Comparison of ENCODE assay signal across 34 mouse cellular contexts in genomic region chr2:118754143-118754542, GRCm38 (mm10). TPM values are rescaled to one million over a fixed set of nuclear protein-coding genes. Genes with fewer than 3 reads are reported as not detected.
"Had no signal": no experiment of that assay in that cellular context is flagged by ENCODE, and none has a peak within 500 bp of the region (broad histone marks: within the 10 kb centered on the region; RNA-seq: fewer than 3 reads in every experiment).

No protein-coding gene starts in this region.

- H3K27ac ChIP-seq: hindbrain, embryonic 13.5 days; hindbrain, embryonic 15.5 days; hindbrain, postnatal 0 days; kidney, embryonic 15.5 days; kidney, postnatal 0 days; layer of hippocampus, adult 2 months; left cerebral cortex, adult 2 months; limb, embryonic 10.5 days; limb, embryonic 12.5 days; liver, embryonic 15.5 days had no signal

- ATAC-seq: hindbrain, postnatal 0 days; intestine, embryonic 16.5 days had no signal

- H3K4me2 ChIP-seq: heart, embryonic 11.5 days; heart, embryonic 13.5 days; heart, embryonic 15.5 days; hindbrain, embryonic 13.5 days; hindbrain, embryonic 15.5 days; kidney, embryonic 15.5 days; limb, embryonic 12.5 days; liver, embryonic 11.5 days; liver, embryonic 13.5 days; liver, embryonic 15.5 days had no signal

- DNase-seq: gastrocnemius, postnatal 14 days; gastrocnemius, postnatal 36 days; heart, adult 18-20 months; kidney, adult 11 months; kidney, adult 2 months; kidney, adult 9 months; liver; liver, embryonic 13.5 days had no signal

- H3K9ac ChIP-seq: heart, embryonic 13.5 days; heart, embryonic 15.5 days; hindbrain, embryonic 13.5 days; hindbrain, embryonic 15.5 days; kidney, embryonic 15.5 days; limb, embryonic 12.5 days; liver, embryonic 15.5 days had no signal

- H3K36me3 ChIP-seq: hindbrain, embryonic 15.5 days; limb, embryonic 12.5 days had no signal

- H3K4me3 ChIP-seq: heart, embryonic 13.5 days; heart, embryonic 15.5 days; hindbrain, embryonic 13.5 days; hindbrain, embryonic 15.5 days; kidney, embryonic 15.5 days; layer of hippocampus, adult 2 months; left cerebral cortex, adult 2 months; limb, embryonic 10.5 days; limb, embryonic 12.5 days; liver, embryonic 13.5 days; liver, embryonic 15.5 days had no signal

- H3K9me3 ChIP-seq: heart, embryonic 13.5 days; heart, embryonic 15.5 days; hindbrain, embryonic 13.5 days; hindbrain, embryonic 15.5 days; kidney, embryonic 15.5 days; limb, embryonic 10.5 days; limb, embryonic 12.5 days; liver, embryonic 13.5 days; liver, embryonic 15.5 days had no signal

RNA-seq across cellular contexts. Expression of gene Phgr1, which starts 18.4 kb away (rescaled TPM):
- total RNA-seq: gastrocnemius, adult 18-20 months; gastrocnemius, adult 8-10 months; gastrocnemius, postnatal 14 days; gastrocnemius, postnatal 36 days; heart, adult 18-20 months; heart, postnatal 25 days; hematopoietic stem cell, adult 5-6 weeks; hindbrain, postnatal 0 days; layer of hippocampus, adult 2 months; layer of hippocampus, postnatal 10 days; layer of hippocampus, postnatal 25 days; left cerebral cortex, adult 2 months; left cerebral cortex, postnatal 14 days; left cerebral cortex, postnatal 36 days had no signal
- polyA plus RNA-seq: heart, embryonic 11.5 days; heart, embryonic 13.5 days; heart, embryonic 15.5 days; heart, postnatal 0 days; hindbrain, embryonic 11.5 days; hindbrain, embryonic 13.5 days; hindbrain, embryonic 15.5 days; hindbrain, postnatal 0 days; kidney, adult 2 months; kidney, embryonic 15.5 days; kidney, postnatal 0 days; limb, embryonic 10.5 days; limb, embryonic 12.5 days; limb, embryonic 14.5 days; liver, embryonic 11.5 days; liver, embryonic 13.5 days; liver, embryonic 15.5 days had no signal

RNA-seq across cellular contexts. Expression of gene Disp2, which starts 25.4 kb away (rescaled TPM):
- total RNA-seq: gastrocnemius, postnatal 36 days; hematopoietic stem cell, adult 5-6 weeks had no signal
